9 mouse cellular contexts compared by ENCODE assay signal in the genomic region with DNA sequence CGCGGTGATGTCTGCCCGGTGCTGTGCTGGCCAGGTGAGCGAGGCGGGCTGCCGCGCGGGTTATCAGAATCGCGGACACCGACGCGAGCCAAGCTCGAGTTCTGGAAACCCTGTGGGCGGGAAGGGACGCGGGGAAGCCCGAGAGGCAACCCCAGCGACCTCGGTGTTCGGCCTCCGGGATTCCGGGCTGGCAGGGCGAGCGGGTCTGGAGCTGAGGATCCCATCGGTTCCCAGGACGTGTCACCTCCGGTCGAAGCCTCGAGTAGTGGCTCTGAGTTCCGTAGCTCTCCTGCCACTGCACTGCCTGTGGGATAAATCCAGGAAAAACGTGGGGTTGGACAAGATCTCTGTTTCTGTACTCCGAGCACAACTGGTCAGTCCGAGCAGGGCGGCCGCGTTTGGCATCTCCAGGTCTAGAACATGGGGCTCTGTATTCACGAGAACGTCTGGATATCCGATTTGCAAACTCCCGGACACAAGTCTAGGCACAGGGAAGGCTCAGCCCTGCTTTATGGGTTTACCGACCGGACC. TPM values are rescaled to one million over a fixed set of nuclear protein-coding genes. Genes with fewer than 3 reads are reported as not detected.
A peak's percentile ranks its signal among the peaks of the same experiment; 100 is the strongest.
DNase-seq lines count a peak whose midpoint lies in the region; ATAC-seq lines count a peak whose summit lies in the region.
"Had no signal": no experiment of that assay in that cellular context is flagged by ENCODE, and none has a peak within 500 bp of the region (broad histone marks: within the 10 kb centered on the region; RNA-seq: fewer than 3 reads in every experiment).

No protein-coding gene starts in this region.

- no peaks in the 10 kb centered on the region for H3K9me3 ChIP-seq in lung, embryonic 15.5 days
- H3K9me3 ChIP-seq in liver, embryonic 16.5 days (replicated peaks; ENCODE audit: control insufficient read depth, low read length) = no peaks in the 10 kb centered on the region

- no peaks in the 10 kb centered on the region for H3K36me3 ChIP-seq in lung, embryonic 15.5 days
- peaks cover 3% of the 10 kb centered on the region for H3K36me3 ChIP-seq in liver, embryonic 16.5 days (ENCODE audit: control insufficient read depth, insufficient read depth)

- H3K27ac ChIP-seq in lung, embryonic 15.5 days = peak overlapping the region; percentile 87
- peak overlapping the region; percentile 95 for H3K27ac ChIP-seq in liver, embryonic 16.5 days (ENCODE audit: low read length)

- peak; percentile 48 for DNase-seq in adrenal gland, adult 8-10 months
- DNase-seq in adrenal gland, adult 18-20 months (ENCODE audit: low spot score in 2 of 2) = no peak
- DNase-seq in lung, adult 18-20 months = no peak
- DNase-seq in gastrocnemius, postnatal 14 days = peak; percentile 63
- no peak for DNase-seq in Muller cell, postnatal 12 days (ENCODE audit: inconsistent ontology term)
- no peak for DNase-seq in kidney, postnatal 4 days

- peak; percentile 31 for ATAC-seq in lung, embryonic 15.5 days (ENCODE audit: borderline replicate concordance, extremely low read depth, low FRiP score, low TSS enrichment)
- ATAC-seq in liver, embryonic 16.5 days (ENCODE audit: low read depth) = peak; percentile 71

- WGBS in lung, embryonic 15.5 days = under 1% methylated on average over 43 of the region's 43 CpGs
- under 1% methylated on average over 43 of the region's 43 CpGs for WGBS in liver, embryonic 16.5 days (ENCODE audit: insufficient replicate concordance)

- H3K4me2 ChIP-seq in lung, embryonic 15.5 days = peak overlapping the region; percentile 80
- H3K4me2 ChIP-seq in liver, embryonic 16.5 days (ENCODE audit: low read depth, low read length) = peak overlapping the region; percentile 62

- peak overlapping the region; percentile 74 for H3K4me3 ChIP-seq in lung, embryonic 15.5 days
- peak overlapping the region; percentile 91 for H3K4me3 ChIP-seq in liver, embryonic 16.5 days (ENCODE audit: low read depth, low read length)

- peaks cover 26% of the 10 kb centered on the region for H3K4me1 ChIP-seq in lung, embryonic 15.5 days
- H3K4me1 ChIP-seq in liver, embryonic 16.5 days (ENCODE audit: control insufficient read depth, low read depth, low read length) = peaks cover 28% of the 10 kb centered on the region

- no peaks in the 10 kb centered on the region for H3K27me3 ChIP-seq in lung, embryonic 15.5 days
- H3K27me3 ChIP-seq in liver, embryonic 16.5 days (ENCODE audit: control insufficient read depth, insufficient read depth, low read depth, low read length) = no peaks in the 10 kb centered on the region

- intact Hi-C loops in gastrocnemius, postnatal 14 days (cut with DNase I; ENCODE audit: low total_unique reads) = loop anchor here (5.0 kb wide), 1 partner anchor 1546 kb away; no protein-coding TSS in a partner anchor

- H3K9ac ChIP-seq in lung, embryonic 15.5 days = peak overlapping the region; percentile 79
- peak overlapping the region; percentile 97 for H3K9ac ChIP-seq in liver, embryonic 16.5 days (ENCODE audit: low read depth, low read length)

RNA-seq across cellular contexts. Expression of a gene that starts 0.4 kb away (rescaled TPM):
- total RNA-seq in adrenal gland, adult 8-10 months (2022) = 100 to 1,000 TPM in 2 of 4 experiments, 10 to 100 TPM in 2; 59.0 to 203 (median 126) TPM
- 10 to 100 TPM; 42.0 to 63.8 TPM for total RNA-seq in adrenal gland, adult 18-20 months (2021)
- polyA plus RNA-seq in lung, embryonic 15.5 days (2015; fragmentation: Nextera tagmentation; extraction: Ambion mirVana) = 23.4 and 26.0 TPM in 2 replicates
- 10 to 100 TPM; 11.7 to 15.2 TPM for total RNA-seq in gastrocnemius, postnatal 14 days (2021)
- polyA plus RNA-seq in liver, embryonic 16.5 days (2015; fragmentation: Nextera tagmentation; extraction: Ambion mirVana) = 21.5 and 21.7 TPM in 2 replicates

RNA-seq across cellular contexts. Expression of a gene that starts 35.3 kb away (rescaled TPM):
- total RNA-seq in adrenal gland, adult 8-10 months (2022) = not detected
- not detected for total RNA-seq in adrenal gland, adult 18-20 months (2021)
- not detected in 2 replicates for polyA plus RNA-seq in lung, embryonic 15.5 days (2015; fragmentation: Nextera tagmentation; extraction: Ambion mirVana)
- total RNA-seq in gastrocnemius, postnatal 14 days (2021) = not detected
- polyA plus RNA-seq in liver, embryonic 16.5 days (2015; fragmentation: Nextera tagmentation; extraction: Ambion mirVana) = not detected in 2 replicates
- total RNA-seq: gastrocnemius, adult 8-10 months had no signal

Comparison
In these comparisons a context has a peak if more than half of its experiments do, and no peak if none do; other contexts are left out.
1. DNase-seq: peak in adrenal gland, adult 8-10 months (single experiment) and gastrocnemius, postnatal 14 days (single experiment); none in adrenal gland, adult 18-20 months (0 of 2), lung, adult 18-20 months (0 of 2), Muller cell, postnatal 12 days (single experiment) and kidney, postnatal 4 days (0 of 2).